Mouse (Mus musculus): ENCODE results near the gene Olfr366.
"Not testable (repeated sequence)": the region's sequence is repeated elsewhere in the genome, so short reads cannot be mapped to it uniquely, and the experiment has no call there.

Gene Olfr366

GRCm38 (mm10) chr2:37211274-37211673 lies at the start of gene Olfr366:
Gene Olfr366, plus strand, starts transcription at chr2:37211574.
- no peak for DNase-seq (ENCODE audit: low spot score in 2 of 2)

- no peak for DNase-seq (ENCODE audit: low spot score in 2 of 2)
Measured at GRCm38 (mm10) chr2:37187898-37188297, 23.5 kb upstream of the Olfr366 start, which contains the start of gene Olfr365. Gene Olfr365, plus strand, starts transcription at chr2:37188198.

- DNase-seq (ENCODE audit: low spot score in 2 of 2) = not testable (repeated sequence)
Measured at GRCm38 (mm10) chr2:37261781-37262180, 50.4 kb downstream of the Olfr366 start.
